Mouse (Mus musculus): Measurements from ENCODE around the gene Oas1d. TPM values are rescaled to one million over a fixed set of nuclear protein-coding genes. Genes with fewer than 3 reads are reported as not detected.
"Not testable (repeated sequence)": the region's sequence is repeated elsewhere in the genome, so short reads cannot be mapped to it uniquely, and the experiment has no call there.

The Oas1d gene
- total and polyA plus RNA-seq, 2 experiments: not detected

DNA sequence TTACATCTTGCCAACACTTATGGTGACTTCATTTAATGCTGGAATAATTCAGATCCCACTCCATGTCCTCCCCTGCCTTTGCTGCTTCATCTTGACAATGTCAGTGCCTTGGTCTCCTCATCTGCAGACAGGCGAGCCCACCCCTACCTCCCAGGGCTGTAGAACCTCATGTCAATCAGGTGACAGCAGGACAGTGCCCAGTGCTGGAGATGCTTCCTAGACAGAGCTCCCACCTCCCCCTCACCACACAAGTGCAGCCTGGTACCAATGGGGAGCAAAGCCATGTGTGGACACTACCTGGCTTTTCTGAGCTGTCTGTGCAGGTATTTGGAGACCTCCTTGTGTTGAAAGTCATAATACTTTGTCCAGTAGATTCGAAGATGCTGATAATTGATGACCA lies 35.5 kb upstream of the Oas1d start:
- DNase-seq (ENCODE audit: extremely low read depth, low read depth, low spot score); H3K4me3 ChIP-seq (ENCODE audit: insufficient read depth, low read depth, low read length); H3K27ac ChIP-seq (replicated peaks; ENCODE audit: insufficient read depth, low read depth, low read length); H3K36me3 ChIP-seq (ENCODE audit: control insufficient read depth, insufficient read depth, low read length); H3K27me3 ChIP-seq (ENCODE audit: control insufficient read depth, insufficient read depth, low read length); H3K79me2 ChIP-seq (ENCODE audit: control insufficient read depth, insufficient read depth, low read length); H3K9ac ChIP-seq (ENCODE audit: low read depth, low read length); H3K4me1 ChIP-seq (ENCODE audit: control insufficient read depth, insufficient read depth, low read length): not testable (repeated sequence)
- WGBS: 54% methylated on average over 2 of the region's 2 CpGs

DNA sequence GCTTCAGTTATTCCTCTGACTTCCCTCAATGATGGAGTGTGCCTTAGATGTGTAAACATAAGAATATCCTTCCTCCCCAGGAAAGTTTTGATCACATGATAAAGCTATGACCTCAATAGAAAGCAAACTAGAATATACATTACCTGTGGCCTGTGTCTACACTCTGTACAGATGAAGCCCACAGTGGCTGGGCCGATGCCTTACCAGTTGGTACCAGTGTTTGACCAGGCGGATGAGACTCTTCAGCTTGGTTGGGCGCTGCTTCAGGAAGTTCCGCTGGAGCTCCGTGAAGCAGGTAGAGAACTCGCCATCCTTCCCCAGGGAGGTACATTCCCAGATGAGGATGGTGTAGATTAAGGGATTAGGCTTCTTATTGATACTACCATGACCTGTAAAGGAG lies 32.7 kb upstream of the Oas1d start:
- not testable (repeated sequence) for H3K4me1 ChIP-seq (ENCODE audit: control insufficient read depth, insufficient read depth, low read length); H3K9ac ChIP-seq (ENCODE audit: low read depth, low read length); DNase-seq (ENCODE audit: extremely low read depth, low read depth, low spot score); H3K36me3 ChIP-seq (ENCODE audit: control insufficient read depth, insufficient read depth, low read length); H3K4me3 ChIP-seq (ENCODE audit: insufficient read depth, low read depth, low read length); H3K27ac ChIP-seq (replicated peaks; ENCODE audit: insufficient read depth, low read depth, low read length); H3K79me2 ChIP-seq (ENCODE audit: control insufficient read depth, insufficient read depth, low read length); H3K27me3 ChIP-seq (ENCODE audit: control insufficient read depth, insufficient read depth, low read length)
- 88% methylated on average over 6 of the region's 6 CpGs for WGBS

DNA sequence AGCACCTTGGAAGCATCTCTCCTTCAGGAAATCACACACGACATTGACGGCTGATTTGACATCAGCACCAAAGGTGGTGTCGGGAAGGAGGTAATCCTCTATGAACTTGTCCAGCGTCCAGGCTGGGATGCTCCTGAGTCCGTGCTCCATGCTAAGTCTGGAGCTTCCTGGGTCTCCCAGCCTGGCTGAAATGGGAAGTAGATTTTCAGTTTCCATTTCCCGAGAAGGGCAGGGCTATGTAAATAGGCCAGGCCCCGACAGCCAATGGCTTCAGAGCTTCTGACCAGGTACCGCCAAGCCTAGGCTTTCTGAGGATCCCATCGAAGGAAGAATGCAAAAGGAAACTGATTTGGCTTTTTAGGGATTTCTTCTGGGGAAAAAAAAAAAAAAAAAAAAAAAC lies 26.9 kb upstream of the Oas1d start, which contains the start of gene Oas1g:
Gene Oas1g, minus strand, starts transcription at position 201 of the 400 bp plus-strand sequence.
- H3K79me2 ChIP-seq (ENCODE audit: control insufficient read depth, insufficient read depth, low read length); H3K27ac ChIP-seq (replicated peaks; ENCODE audit: insufficient read depth, low read depth, low read length); H3K27me3 ChIP-seq (ENCODE audit: control insufficient read depth, insufficient read depth, low read length); H3K4me1 ChIP-seq (ENCODE audit: control insufficient read depth, insufficient read depth, low read length); H3K36me3 ChIP-seq (ENCODE audit: control insufficient read depth, insufficient read depth, low read length): not testable (repeated sequence)
- WGBS: 15% methylated on average over 5 of the region's 9 CpGs
- Histone ChIP-seq H3K9ac (ENCODE audit: low read depth, low read length) (peak within 1 kb of the TSS; percentile 8), H3K4me3 (ENCODE audit: insufficient read depth, low read depth, low read length) (peak within 1 kb of the TSS; percentile 3; the same call in 1 of the 2 replicates)
- peak; percentile 9 for DNase-seq (ENCODE audit: extremely low read depth, low read depth, low spot score)

DNA sequence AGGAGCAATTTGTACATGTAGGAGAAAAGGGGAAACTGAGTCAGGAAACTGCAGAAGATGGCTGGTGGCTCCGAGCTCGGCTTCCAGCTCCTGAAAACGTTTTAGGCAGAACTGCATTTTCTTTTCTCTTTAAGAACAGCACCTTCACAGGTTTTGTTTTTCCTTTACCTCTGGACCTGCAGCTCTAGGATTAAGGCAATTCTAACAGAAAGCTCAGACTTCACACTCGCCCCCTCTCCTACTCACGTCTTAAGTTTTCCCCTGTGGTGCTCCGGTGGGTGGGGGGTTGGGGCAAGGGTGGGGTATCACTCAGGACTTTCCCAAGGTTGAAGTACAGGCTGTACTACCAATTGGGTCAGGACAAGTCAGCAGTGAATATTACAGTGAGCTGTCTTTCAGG lies 26.5 kb upstream of the Oas1d start:
- no peaks in the 10 kb centered on the region for H3K36me3 ChIP-seq (ENCODE audit: control insufficient read depth, insufficient read depth, low read length)
- 39% methylated on average over 6 of the region's 6 CpGs for WGBS
- H3K27me3 ChIP-seq (ENCODE audit: control insufficient read depth, insufficient read depth, low read length): no peaks in the 10 kb centered on the region; the same call in 1 of the 2 replicates
- H3K4me1 ChIP-seq (ENCODE audit: control insufficient read depth, insufficient read depth, low read length): no peaks in the 10 kb centered on the region
- no peak overlapping the region for H3K9ac ChIP-seq (ENCODE audit: low read depth, low read length)
- DNase-seq (ENCODE audit: extremely low read depth, low read depth, low spot score): no peak
- H3K27ac ChIP-seq (replicated peaks; ENCODE audit: insufficient read depth, low read depth, low read length): no peak overlapping the region
- H3K4me3 ChIP-seq (ENCODE audit: insufficient read depth, low read depth, low read length): no peak overlapping the region
- H3K79me2 ChIP-seq (ENCODE audit: control insufficient read depth, insufficient read depth, low read length): no peaks in the 10 kb centered on the region
- TF ChIP-seq CTCF (IDR thresholded peaks at IDR 0.05; ENCODE audit: low read depth, low read length) (no peak), POLR2A (IDR thresholded peaks at IDR 0.05; ENCODE audit: extremely low read depth, insufficient read depth, low read length) (no peak)

DNA sequence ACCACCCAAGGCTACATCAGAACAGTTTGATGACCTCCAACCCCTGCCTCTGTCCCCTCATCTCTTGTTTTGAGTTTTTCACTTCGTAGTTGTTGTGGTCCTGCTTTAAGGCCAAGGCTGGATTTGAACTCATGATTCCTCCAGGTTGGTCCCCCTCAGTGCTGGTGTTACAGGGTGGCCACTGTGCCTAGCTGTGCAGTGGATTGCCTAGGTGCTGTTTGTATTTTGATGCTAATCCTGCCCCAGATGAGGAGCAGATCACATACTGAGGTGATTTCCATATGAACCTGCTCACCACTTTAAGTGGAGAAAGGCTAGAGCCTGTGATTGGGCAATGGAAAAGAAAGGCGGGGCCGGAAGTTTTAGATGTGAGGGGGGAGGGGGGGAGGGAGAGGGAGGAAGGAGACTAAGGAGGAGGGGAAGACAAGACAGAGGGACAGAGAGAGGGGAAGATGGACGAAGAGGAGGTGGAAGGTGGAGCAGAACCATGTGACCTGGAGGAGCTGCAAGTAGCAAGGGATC lies 26.0 kb upstream of the Oas1d start:
- H3K27ac ChIP-seq (replicated peaks; ENCODE audit: insufficient read depth, low read depth, low read length); H3K27me3 ChIP-seq (ENCODE audit: control insufficient read depth, insufficient read depth, low read length); H3K9ac ChIP-seq (ENCODE audit: low read depth, low read length); DNase-seq (ENCODE audit: extremely low read depth, low read depth, low spot score); H3K4me1 ChIP-seq (ENCODE audit: control insufficient read depth, insufficient read depth, low read length); H3K79me2 ChIP-seq (ENCODE audit: control insufficient read depth, insufficient read depth, low read length); H3K36me3 ChIP-seq (ENCODE audit: control insufficient read depth, insufficient read depth, low read length); H3K4me3 ChIP-seq (ENCODE audit: insufficient read depth, low read depth, low read length): not testable (repeated sequence)
- 52% methylated on average over 4 of the region's 4 CpGs for WGBS

DNA sequence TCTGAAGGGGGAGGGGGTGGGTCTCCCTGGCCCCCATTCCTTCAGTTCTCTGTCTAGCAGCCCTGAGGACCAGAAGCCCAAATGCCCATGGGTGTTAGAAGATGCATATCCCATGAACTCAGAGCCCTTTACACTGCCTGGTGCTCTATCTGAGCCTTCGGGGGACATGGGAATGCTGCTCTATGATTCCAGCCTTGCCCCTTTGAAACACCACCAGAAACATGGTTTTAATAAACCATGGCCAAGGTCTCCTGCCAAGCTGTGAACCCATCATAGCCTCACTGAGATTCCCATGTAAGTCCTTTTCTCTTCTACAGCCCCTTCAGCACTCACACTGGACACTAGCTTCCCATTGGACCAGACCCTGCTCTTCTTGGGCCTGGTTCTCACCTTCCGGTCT lies 24.3 kb upstream of the Oas1d start:
- Histone ChIP-seq H3K27me3 (ENCODE audit: control insufficient read depth, insufficient read depth, low read length) (no peaks in the 10 kb centered on the region; the same call in 1 of the 2 replicates), H3K36me3 (ENCODE audit: control insufficient read depth, insufficient read depth, low read length) (no peaks in the 10 kb centered on the region), H3K4me3 (ENCODE audit: insufficient read depth, low read depth, low read length) (no peak overlapping the region), H3K4me1 (ENCODE audit: control insufficient read depth, insufficient read depth, low read length) (no peaks in the 10 kb centered on the region), H3K79me2 (ENCODE audit: control insufficient read depth, insufficient read depth, low read length) (no peaks in the 10 kb centered on the region), H3K27ac (replicated peaks; ENCODE audit: insufficient read depth, low read depth, low read length) (no peak overlapping the region), H3K9ac (ENCODE audit: low read depth, low read length) (no peak overlapping the region)
- TF ChIP-seq POLR2A (IDR thresholded peaks at IDR 0.05; ENCODE audit: extremely low read depth, insufficient read depth, low read length): no peak
- TF ChIP-seq CTCF (IDR thresholded peaks at IDR 0.05; ENCODE audit: low read depth, low read length): no peak
- 75% methylated on average over 2 of the region's 2 CpGs for WGBS
- no peak for DNase-seq (ENCODE audit: extremely low read depth, low read depth, low spot score)
